ENCODE assay signal across 1 mouse cellular context in the genomic region with DNA sequence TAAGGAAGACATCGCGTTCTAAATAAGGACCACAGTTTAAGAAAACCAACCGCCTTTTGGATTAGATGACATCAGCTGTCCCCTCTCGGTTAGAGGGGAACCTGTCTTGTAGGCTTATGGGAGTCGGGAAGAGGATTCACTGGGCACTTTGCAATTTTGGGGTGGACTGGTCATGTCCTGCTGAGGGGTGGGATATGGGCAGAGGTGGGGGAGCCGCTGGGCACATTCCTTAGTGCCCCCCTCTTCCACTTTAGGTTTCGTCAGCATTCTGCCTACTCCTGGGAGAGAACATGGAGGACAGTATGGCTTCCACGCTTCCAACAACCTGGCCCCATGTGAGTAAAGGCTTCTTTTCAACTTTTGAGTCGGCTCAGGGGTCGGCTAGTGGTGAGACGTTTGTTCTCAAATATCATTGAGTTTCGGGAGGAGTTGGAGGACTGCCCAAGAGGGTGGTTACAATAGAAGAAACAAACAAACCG.
TF ChIP-seq lines count a peak whose summit lies in the region.

No protein-coding gene starts in this region.

TF ChIP-seq in CH12.LX, 34 proteins besides CTCF, POLR2A, EP300 and RAD21:
- TF ChIP-seq KAT2A (IDR thresholded peaks at IDR 0.05; ENCODE audit: insufficient replicate concordance, low read length) (no peak), MAZ (IDR thresholded peaks at IDR 0.05; ENCODE audit: low read depth, low read length) (no peak), ETS1 (conservative IDR thresholded peaks at IDR 0.05; ENCODE audit: low read depth, low read length) (no peak), HCFC1 (IDR thresholded peaks at IDR 0.05; ENCODE audit: low read depth, low read length) (no peak), NRF1 (IDR thresholded peaks at IDR 0.05; ENCODE audit: low read depth, low read length) (no peak; the same call in 1 of the 2 replicates), ZNF384 (IDR thresholded peaks at IDR 0.05; ENCODE audit: low read depth, low read length) (no peak), BHLHE40 (IDR thresholded peaks at IDR 0.05; ENCODE audit: low read depth, low read length) (no peak), USF2 (conservative IDR thresholded peaks at IDR 0.05; ENCODE audit: low read depth, low read length) (no peak), CHD2 (IDR thresholded peaks at IDR 0.05; ENCODE audit: low read length) (no peak), CHD1 (IDR thresholded peaks at IDR 0.05; ENCODE audit: low read depth, low read length) (no peak)
